ENCODE assay signal across 38 mouse cellular contexts in genomic region chr11:83735881-83736280, GRCm38 (mm10). TPM values are rescaled to one million over a fixed set of nuclear protein-coding genes. Genes with fewer than 3 reads are reported as not detected.
"Had no signal": no experiment of that assay in that cellular context is flagged by ENCODE, and none has a peak within 500 bp of the region (broad histone marks: within the 10 kb centered on the region; RNA-seq: fewer than 3 reads in every experiment).

No protein-coding gene starts in this region.

- H3K4me1 ChIP-seq: heart, embryonic 12.5 days; hindbrain, embryonic 10.5 days; hindbrain, embryonic 12.5 days; limb, embryonic 13.5 days; limb, embryonic 15.5 days; liver, embryonic 12.5 days had no signal

- H3K4me2 ChIP-seq: heart, embryonic 12.5 days; hindbrain, embryonic 12.5 days; hindbrain, embryonic 14.5 days; limb, embryonic 13.5 days; limb, embryonic 15.5 days; liver, embryonic 12.5 days had no signal

- H3K9ac ChIP-seq: heart, embryonic 12.5 days; hindbrain, embryonic 12.5 days; hindbrain, embryonic 14.5 days; limb, embryonic 13.5 days; limb, embryonic 15.5 days; liver, embryonic 12.5 days; liver, embryonic 14.5 days had no signal

- H3K27ac ChIP-seq: heart, adult 2 months; hindbrain, embryonic 10.5 days; hindbrain, embryonic 12.5 days; hindbrain, embryonic 14.5 days; layer of hippocampus, adult 2 months; limb, embryonic 13.5 days; limb, embryonic 15.5 days; liver, embryonic 12.5 days; liver, embryonic 14.5 days had no signal

- H3K9me3 ChIP-seq: hindbrain, embryonic 10.5 days; limb, embryonic 13.5 days; limb, embryonic 15.5 days; liver, embryonic 12.5 days had no signal

- H3K4me3 ChIP-seq: heart, adult 2 months; heart, embryonic 12.5 days; hindbrain, embryonic 10.5 days; hindbrain, embryonic 12.5 days; layer of hippocampus, adult 2 months; limb, embryonic 13.5 days; limb, embryonic 15.5 days; liver, embryonic 12.5 days had no signal

- H3K36me3 ChIP-seq: heart, embryonic 12.5 days; hindbrain, embryonic 10.5 days; hindbrain, embryonic 12.5 days; limb, embryonic 13.5 days; limb, embryonic 15.5 days; liver, embryonic 12.5 days had no signal

- DNase-seq: gastrocnemius, postnatal 14 days; gastrocnemius, postnatal 36 days; heart, adult 2 months; heart, postnatal 10 days; heart, postnatal 4 days; kidney, adult 18-20 months; kidney, adult 8-10 months; kidney, postnatal 10 days; kidney, postnatal 25 days; kidney, postnatal 4 days; layer of hippocampus, adult 9-11 months; layer of hippocampus, postnatal 36 days; left cerebral cortex, postnatal 4 days had no signal

- ATAC-seq: hindbrain, embryonic 16.5 days; inflammation-experienced regulatory T-cells, adult 6 months; intestine, embryonic 16.5 days; liver, embryonic 12.5 days had no signal

RNA-seq across cellular contexts. Expression of gene Wfdc21, which starts 10.9 kb away (rescaled TPM):
- total RNA-seq: gastrocnemius, postnatal 14 days; gastrocnemius, postnatal 36 days; heart, adult 2 months; heart, postnatal 10 days; heart, postnatal 25 days; heart, postnatal 4 days; layer of hippocampus, adult 2 months; layer of hippocampus, postnatal 14 days; layer of hippocampus, postnatal 36 days; left cerebral cortex, adult 18-20 months; left cerebral cortex, adult 8-10 months; left cerebral cortex, postnatal 10 days; left cerebral cortex, postnatal 25 days; left cerebral cortex, postnatal 4 days had no signal
- polyA plus RNA-seq: heart, embryonic 12.5 days; heart, embryonic 14.5 days; hindbrain, embryonic 10.5 days; hindbrain, embryonic 12.5 days; hindbrain, embryonic 14.5 days; hindbrain, embryonic 16.5 days; inflammation-experienced regulatory T-cells, adult 6 months; kidney, embryonic 14.5 days; limb, embryonic 11.5 days; limb, embryonic 13.5 days had no signal

RNA-seq across cellular contexts. Expression of gene Wfdc18, which starts 27.1 kb away (rescaled TPM):
- total RNA-seq: gastrocnemius, adult 18-20 months; gastrocnemius, adult 8-10 months; gastrocnemius, postnatal 14 days; gastrocnemius, postnatal 36 days; heart, adult 2 months; heart, postnatal 25 days; layer of hippocampus, postnatal 14 days; layer of hippocampus, postnatal 36 days; left cerebral cortex, postnatal 4 days; liver, adult 2 months had no signal
- polyA plus RNA-seq: heart, adult 2 months; hindbrain, embryonic 10.5 days; hindbrain, embryonic 12.5 days; hindbrain, embryonic 14.5 days; hindbrain, embryonic 16.5 days; inflammation-experienced regulatory T-cells, adult 6 months; kidney, embryonic 14.5 days; kidney, embryonic 16.5 days; limb, embryonic 11.5 days; limb, embryonic 13.5 days; liver, adult 2 months; liver, embryonic 12.5 days; liver, embryonic 14.5 days had no signal

RNA-seq across cellular contexts. Expression of gene Wfdc17, which starts 32.1 kb away (rescaled TPM):
- total RNA-seq: heart, postnatal 4 days; layer of hippocampus, adult 2 months; layer of hippocampus, postnatal 14 days; left cerebral cortex, adult 18-20 months; left cerebral cortex, postnatal 10 days; left cerebral cortex, postnatal 25 days; left cerebral cortex, postnatal 4 days had no signal
- polyA plus RNA-seq: heart, embryonic 12.5 days; limb, embryonic 11.5 days had no signal
